Mouse (Mus musculus) forebrain, postnatal 0 days (tissue): ENCODE measurements at regions not wholly inside any gene's neighbourhood (a gene's known extent, or its start where the extent isn't known, plus 50 kb on each side); places are given as distances from the start of the nearest gene placed in this dataset.

ENCODE experiments used
- ATAC-seq: fragments of 200-750 bp; cut with Nextera tagmentation; 2 replicates; pipeline ENCODE4 v1.8.0; 2017; ENCODE audit warnings: mild to moderate bottlenecking, moderate library complexity
- DNase-seq: peaks from one replicate; pipeline ENCODE4 v3.0.0-alpha.2; 2015
- H3K27ac ChIP-seq: fragments of 300-500 bp; sonication (generic); 2 replicates; pipeline ENCODE4 v1.5.1; 2014; ENCODE audit warnings: low read depth, mild to moderate bottlenecking, antibody characterized with exemption, low read length, moderate library complexity, mixed read lengths
- H3K27me3 ChIP-seq: fragments of 300-500 bp; sonication (generic); 2 replicates; pipeline ENCODE4 v1.6.1; 2014; ENCODE audit warnings: mild to moderate bottlenecking, low read length, mixed read lengths; ENCODE audit not compliant: insufficient read depth
- H3K36me3 ChIP-seq: fragments of 300-500 bp; sonication (generic); 2 replicates; pipeline ENCODE4 v1.6.1; 2014; ENCODE audit warnings: mild to moderate bottlenecking, moderate library complexity; ENCODE audit not compliant: insufficient read depth
- H3K4me1 ChIP-seq: fragments of 300-500 bp; sonication (generic); 2 replicates; pipeline ENCODE4 v1.6.1; 2014; ENCODE audit warnings: antibody characterized with exemption; ENCODE audit not compliant: insufficient read depth
- H3K4me2 ChIP-seq: fragments of 300-500 bp; sonication (generic); 2 replicates; pipeline ENCODE4 v1.6.1; 2014; ENCODE audit warnings: low read depth, mild to moderate bottlenecking, moderate library complexity
- H3K4me3 ChIP-seq: fragments of 300-500 bp; sonication (generic); 2 replicates; pipeline ENCODE4 v1.5.1; 2014; ENCODE audit warnings: low read depth, low read length, mixed read lengths
- H3K9ac ChIP-seq: fragments of 300-500 bp; sonication (generic); 2 replicates; pipeline ENCODE4 v1.6.1; 2014; ENCODE audit warnings: mild to moderate bottlenecking
- H3K9me3 ChIP-seq: fragments of 300-500 bp; sonication (generic); 2 replicates; pipeline ENCODE4 v1.6.1; 2016; ENCODE audit warnings: low read length
- CTCF ChIP-seq: sonication (generic); IDR thresholded peaks from 2 replicates; pipeline ENCODE4 v1.5.1; 2016; ENCODE audit warnings: antibody characterized with exemption, control low read depth, low read depth
- WGBS: fragments of 180-500 bp; shearing (Covaris S2); extraction: QIAGEN DNeasy Blood & Tissue Kit; methylation state at CpG from one replicate; pipeline ENCODE4 v1.1.7; 2014; 5-methylcytosine and 5-hydroxymethylcytosine counted together
- microRNA-seq, 2 experiments: library from miRNA; unstranded; fragments of <30 nt; microRNA quantifications; one replicate each; pipeline ENCODE4; 2016

- ATAC-seq = no peak
- H3K4me1 ChIP-seq = peaks cover 23% of the 10 kb centered on the region
- H3K9ac ChIP-seq = no peak overlapping the region
- H3K27ac ChIP-seq = no peak overlapping the region
- no peaks in the 10 kb centered on the region for H3K27me3 ChIP-seq
- no peak for DNase-seq
- no peaks in the 10 kb centered on the region for H3K36me3 ChIP-seq
- WGBS = 22% methylated on average over 6 of the region's 6 CpGs
- H3K4me2 ChIP-seq = peak overlapping the region; percentile 37
- no peak for TF ChIP-seq CTCF
- H3K4me3 ChIP-seq = no peak overlapping the region
- H3K9me3 ChIP-seq = no peaks in the 10 kb centered on the region
Observed at GRCm38 (mm10) chr12:109398951-109399350, 53.7 kb upstream of the Dlk1 start.

GRCm38 (mm10) chr12:109399591-109399990 lies 53.0 kb upstream of the Dlk1 start:
- peak; percentile 42 for ATAC-seq
- Histone ChIP-seq H3K9me3 (no peaks in the 10 kb centered on the region), H3K4me3 (no peak overlapping the region), H3K4me2 (peak overlapping the region; percentile 37), H3K36me3 (no peaks in the 10 kb centered on the region), H3K27ac (no peak overlapping the region), H3K4me1 (peaks cover 17% of the 10 kb centered on the region), H3K9ac (no peak overlapping the region; the same call in 1 of the 2 replicates), H3K27me3 (no peaks in the 10 kb centered on the region)
- WGBS = 18% methylated on average over 22 of the region's 22 CpGs
- peak; percentile 83 for DNase-seq
- TF ChIP-seq CTCF = no peak

- H3K9ac ChIP-seq = no peak overlapping the region
- no peak for TF ChIP-seq CTCF
- no peak overlapping the region for H3K27ac ChIP-seq
- peak overlapping the region; percentile 37 for H3K4me2 ChIP-seq
- no peaks in the 10 kb centered on the region for H3K9me3 ChIP-seq
- H3K4me3 ChIP-seq = no peak overlapping the region
- H3K4me1 ChIP-seq = peaks cover 14% of the 10 kb centered on the region
- no peak for DNase-seq
- 89% methylated on average over 7 of the region's 7 CpGs for WGBS
- no peak for ATAC-seq
- H3K27me3 ChIP-seq = no peaks in the 10 kb centered on the region
- H3K36me3 ChIP-seq = no peaks in the 10 kb centered on the region
Observed at GRCm38 (mm10) chr12:109400041-109400440, 52.6 kb upstream of the Dlk1 start.

- no peaks in the 10 kb centered on the region for H3K9me3 ChIP-seq
- peaks cover 14% of the 10 kb centered on the region for H3K4me1 ChIP-seq
- TF ChIP-seq CTCF = peak; percentile 77
- DNase-seq (peak; percentile 61), ATAC-seq (no peak)
- no peak overlapping the region for H3K27ac ChIP-seq
- no peaks in the 10 kb centered on the region for H3K27me3 ChIP-seq
- H3K4me3 ChIP-seq = no peak overlapping the region
- 57% methylated on average over 15 of the region's 15 CpGs for WGBS
- no peak overlapping the region for H3K4me2 ChIP-seq
- no peaks in the 10 kb centered on the region for H3K36me3 ChIP-seq
- no peak overlapping the region for H3K9ac ChIP-seq
Observed at GRCm38 (mm10) chr12:109400936-109401586, 51.6 kb upstream of the Dlk1 start.

GRCm38 (mm10) chr12:109401696-109402095 lies 50.9 kb upstream of the Dlk1 start:
- WGBS = 83% methylated on average over 6 of the region's 6 CpGs
- no peak for DNase-seq
- no peak for TF ChIP-seq CTCF
- no peak overlapping the region for H3K4me3 ChIP-seq
- no peak for ATAC-seq
- no peaks in the 10 kb centered on the region for H3K9me3 ChIP-seq
- no peak overlapping the region for H3K27ac ChIP-seq
- H3K27me3 ChIP-seq = no peaks in the 10 kb centered on the region
- no peak overlapping the region for H3K9ac ChIP-seq
- no peaks in the 10 kb centered on the region for H3K36me3 ChIP-seq
- H3K4me2 ChIP-seq = no peak overlapping the region
- peaks cover 14% of the 10 kb centered on the region for H3K4me1 ChIP-seq

GRCm38 (mm10) chr12:109402226-109402625 lies 50.4 kb upstream of the Dlk1 start:
- TF ChIP-seq CTCF = no peak
- DNase-seq (no peak), ATAC-seq (no peak)
- Histone ChIP-seq H3K9me3 (no peaks in the 10 kb centered on the region), H3K9ac (no peak overlapping the region), H3K27ac (no peak overlapping the region), H3K4me1 (peaks cover 14% of the 10 kb centered on the region), H3K4me3 (no peak overlapping the region), H3K36me3 (no peaks in the 10 kb centered on the region), H3K4me2 (no peak overlapping the region), H3K27me3 (no peaks in the 10 kb centered on the region)
- WGBS = 48% methylated on average over 9 of the region's 9 CpGs

Small RNAs in the stretch of these regions (microRNA-seq; reads per million reads assigned to microRNA genes)
- gene Gm22234 (0 reads per million in 2 experiments), gene Gm25297 (0 reads per million in 2 experiments)
